In the genomic region with DNA sequence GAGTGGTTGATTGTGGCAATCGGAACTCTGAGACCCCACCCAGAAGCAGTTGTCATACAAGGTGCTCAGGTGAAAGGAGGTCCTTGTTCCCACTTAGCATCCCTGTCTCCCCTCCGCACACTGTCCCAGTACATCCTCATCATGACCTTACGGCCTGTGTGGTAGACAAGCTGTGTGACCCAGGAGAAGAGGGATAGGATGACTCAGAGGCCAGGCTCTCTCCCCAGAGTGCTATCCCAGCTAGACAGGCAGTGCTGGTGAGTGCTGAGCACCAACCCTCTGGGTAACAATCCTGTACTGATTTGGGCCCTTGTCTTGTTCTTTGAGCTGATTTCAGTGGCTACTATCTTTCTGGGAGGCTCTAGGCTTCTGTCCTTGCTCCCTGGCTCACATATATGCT, we compare ENCODE assay signal across 7 mouse cellular contexts.
"Had no signal": no experiment of that assay in that cellular context is flagged by ENCODE, and none has a peak within 500 bp of the region (broad histone marks: within the 10 kb centered on the region; RNA-seq: fewer than 3 reads in every experiment).

No protein-coding gene starts in this region.

- H3K4me1 ChIP-seq: midbrain, embryonic 12.5 days; stomach, embryonic 15.5 days had no signal

- H3K4me2 ChIP-seq: limb, embryonic 13.5 days; midbrain, embryonic 12.5 days; neural tube, embryonic 13.5 days; stomach, embryonic 15.5 days had no signal

- H3K36me3 ChIP-seq: midbrain, embryonic 12.5 days; stomach, embryonic 15.5 days had no signal

- H3K4me3 ChIP-seq: limb, embryonic 13.5 days; midbrain, embryonic 12.5 days; neural tube, embryonic 13.5 days; stomach, embryonic 15.5 days had no signal

- DNase-seq: retina, postnatal 1 day had no signal

- ATAC-seq: midbrain, embryonic 16.5 days had no signal

- H3K27ac ChIP-seq: limb, embryonic 13.5 days; liver, embryonic 14.5 days; midbrain, embryonic 12.5 days; neural tube, embryonic 13.5 days; stomach, embryonic 15.5 days had no signal

- H3K9ac ChIP-seq: limb, embryonic 13.5 days; liver, embryonic 14.5 days; midbrain, embryonic 12.5 days; neural tube, embryonic 13.5 days; stomach, embryonic 15.5 days had no signal

- H3K27me3 ChIP-seq: limb, embryonic 13.5 days; midbrain, embryonic 12.5 days; neural tube, embryonic 13.5 days; stomach, embryonic 15.5 days had no signal

- H3K9me3 ChIP-seq: limb, embryonic 13.5 days; midbrain, embryonic 12.5 days; neural tube, embryonic 13.5 days; stomach, embryonic 15.5 days had no signal
